Mouse (Mus musculus): ENCODE results near the gene Slc39a11.

- TF ChIP-seq GATA1 (IDR thresholded peaks at IDR 0.05; ENCODE audit: low read length) (no peak), TAL1 (IDR thresholded peaks at IDR 0.05; ENCODE audit: low read length) (no peak)
Measured at GRCm38 (mm10) chr11:113667704-113668103, 17.8 kb upstream of the Slc39a11 start.
